Mouse (Mus musculus): ENCODE data around the gene Ambp. TPM values are rescaled to one million over a fixed set of nuclear protein-coding genes. Genes with fewer than 3 reads are reported as not detected.

The Ambp gene
- total RNA-seq, 1 experiment from 2014 or later = not detected

DNA sequence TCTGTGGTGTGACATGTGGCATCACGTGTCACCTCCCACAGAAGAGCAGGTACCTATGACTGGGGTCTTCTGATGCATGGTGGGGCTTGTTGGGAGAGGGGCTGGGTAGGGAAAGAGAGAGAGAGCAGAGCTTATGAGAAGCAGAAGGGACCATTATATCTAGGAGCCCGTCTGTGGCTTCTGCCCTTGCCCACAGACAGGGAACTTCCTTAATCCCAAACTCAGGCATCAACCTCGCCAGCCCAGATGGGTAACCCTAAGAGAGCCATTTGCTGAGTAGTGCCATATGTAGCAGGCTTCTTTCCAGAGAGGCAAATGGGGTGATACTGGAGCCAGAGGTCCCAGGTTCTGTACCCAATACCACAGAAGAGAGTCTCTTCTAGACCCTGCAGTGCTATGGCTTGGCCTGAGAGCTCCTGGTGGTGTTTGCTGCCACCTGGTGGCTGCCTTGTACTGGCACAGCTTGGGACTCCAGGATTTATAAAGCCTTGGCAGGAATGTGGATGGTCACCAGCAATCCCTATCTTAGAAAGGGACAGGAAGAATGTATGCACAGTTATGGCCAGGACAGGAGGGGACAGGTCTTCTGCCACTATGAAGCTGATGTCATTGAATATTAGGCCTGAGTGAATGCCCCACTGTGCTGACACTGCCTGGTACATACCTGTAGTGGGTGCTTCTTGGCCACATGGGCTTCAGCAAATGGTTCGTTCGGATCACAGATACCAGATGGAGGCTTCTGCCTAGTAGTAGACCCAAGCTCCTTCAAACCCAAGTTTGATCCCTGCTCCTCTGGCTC, 35.8 kb downstream of the Ambp start:
- peak; percentile 84 for DNase-seq

DNA sequence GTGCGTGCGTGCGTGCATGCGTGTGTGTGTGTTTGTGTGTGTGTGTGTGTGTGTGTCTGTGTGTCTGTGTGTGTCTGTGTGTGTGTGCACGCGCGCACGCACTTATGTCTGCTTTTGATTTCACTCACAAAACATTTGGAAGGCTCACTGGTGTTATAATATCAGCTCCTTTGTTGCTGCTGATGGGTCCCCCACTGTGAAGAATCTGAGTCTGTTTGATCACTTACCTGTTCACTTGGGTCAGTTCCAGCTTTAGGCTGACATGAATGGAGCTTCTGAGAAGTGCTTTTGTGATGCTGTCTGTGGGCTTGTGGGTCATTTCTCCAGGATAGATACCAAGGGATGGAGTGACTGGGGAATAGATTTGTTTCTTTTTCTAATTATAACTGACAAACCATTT, 48.9 kb downstream of the Ambp start:
- DNase-seq = no peak

DNA sequence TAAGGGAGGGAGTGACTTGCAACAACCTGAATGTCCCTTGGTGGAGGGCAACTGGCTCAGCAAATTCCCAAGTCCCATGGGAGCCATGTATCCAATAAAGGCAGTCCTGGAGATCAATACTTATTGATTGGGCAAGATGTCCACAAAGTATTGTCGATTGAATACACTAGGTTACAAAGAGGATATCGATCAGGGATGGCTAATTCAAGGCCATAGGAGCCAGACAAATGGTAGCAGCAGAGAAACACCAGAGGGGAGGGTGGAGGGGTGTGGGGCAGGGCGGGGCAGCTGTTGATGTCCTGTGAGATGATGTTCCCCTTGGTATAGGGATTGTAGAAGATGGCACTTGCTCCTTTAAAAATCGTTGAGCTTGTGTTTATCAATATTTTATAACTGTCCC, 52.6 kb downstream of the Ambp start:
- DNase-seq = no peak

DNA sequence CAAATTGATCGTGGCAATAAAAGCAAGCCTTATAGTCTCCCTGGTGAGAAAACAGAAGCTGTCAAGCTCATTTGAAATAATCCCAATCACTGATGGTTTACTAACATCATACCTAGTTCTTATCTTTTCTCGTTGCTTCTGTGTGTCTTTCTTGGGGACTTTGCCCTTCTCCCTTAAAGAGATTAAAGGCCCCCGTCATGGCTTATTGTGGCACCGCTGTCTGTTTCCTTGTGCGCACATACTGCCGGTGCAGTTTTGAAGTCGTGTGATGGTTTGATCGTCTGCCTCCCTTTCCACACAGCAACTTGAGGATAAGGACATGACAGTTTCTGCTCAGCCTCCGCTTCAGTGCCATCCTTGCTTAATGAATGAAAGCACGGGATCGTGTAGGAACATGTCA, 54.1 kb downstream of the Ambp start:
- DNase-seq = no peak

DNA sequence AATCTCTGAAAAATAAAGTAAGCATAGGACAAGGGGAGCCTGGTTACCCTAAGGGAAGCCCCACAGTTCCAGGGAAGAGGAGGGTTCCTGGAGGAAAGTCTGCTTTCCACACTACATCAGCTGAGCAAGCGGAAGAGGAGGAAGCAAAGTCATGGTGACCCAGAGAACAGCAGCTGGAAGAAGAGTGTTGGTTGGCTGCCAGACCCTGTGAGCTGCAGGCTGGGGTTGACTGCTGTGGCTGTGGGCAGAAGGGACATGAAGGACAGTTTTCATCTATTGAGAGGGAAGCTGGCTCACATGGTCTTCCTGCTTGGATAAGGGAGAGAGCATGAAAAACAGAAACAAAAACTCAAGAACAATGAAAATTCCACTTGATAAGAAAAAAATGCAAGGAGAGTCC, 57.0 kb downstream of the Ambp start:
- DNase-seq = no peak

Other genes with a start within 250 kb of the Ambp start
- 5.6 and 10.3 TPM in 2 replicates for gene Zfp618, start 189.2 kb downstream of the Ambp start, total RNA-seq (2021)
- gene Kif12, start 17.3 kb upstream of the Ambp start, total RNA-seq (2021) = not detected in 2 replicates
- 9.3 and 11.7 TPM in 2 replicates for gene Col27a1, start 59.2 kb upstream of the Ambp start, total RNA-seq (2021)
- gene Orm1, start 189.8 kb upstream of the Ambp start, total RNA-seq (2021) = 28.8 and 42.3 TPM in 2 replicates
- 9.9 and 10.4 TPM in 2 replicates for gene Orm3, start 201.4 kb upstream of the Ambp start, total RNA-seq (2021)
- gene Orm2, start 207.7 kb upstream of the Ambp start, total RNA-seq (2021) = 3.3 and 6.7 TPM in 2 replicates
- gene Akna, start 248.6 kb upstream of the Ambp start, total RNA-seq (2021) = 2.7 and 3.8 TPM in 2 replicates